Mouse (Mus musculus) testis, adult 2 months (tissue): ENCODE results near the gene Susd1. TPM values are rescaled to one million over a fixed set of nuclear protein-coding genes. Genes with fewer than 3 reads are reported as not detected.

ENCODE experiments used
- H3K27ac ChIP-seq: fragments of 200-500 bp; 2 replicates; pipeline ENCODE4 v1.5.1; 2012; ENCODE audit warnings: low read depth, low read length; ENCODE audit not compliant: control insufficient read depth, insufficient read depth
- H3K27me3 ChIP-seq: fragments of 200-500 bp; 2 replicates; pipeline ENCODE4 v1.6.1; 2012; ENCODE audit warnings: mild to moderate bottlenecking, low read length, moderate library complexity; ENCODE audit not compliant: control insufficient read depth, insufficient read depth
- H3K36me3 ChIP-seq: fragments of 200-500 bp; 2 replicates; pipeline ENCODE4 v1.6.1; 2012; ENCODE audit warnings: mild to moderate bottlenecking, low read length; ENCODE audit not compliant: control insufficient read depth, insufficient read depth
- H3K4me1 ChIP-seq: fragments of 200-500 bp; 2 replicates; pipeline ENCODE4 v1.6.1; 2012; ENCODE audit warnings: low read length; ENCODE audit not compliant: control insufficient read depth, insufficient read depth
- H3K4me3 ChIP-seq: fragments of 200-500 bp; 2 replicates; pipeline ENCODE4 v1.5.1; 2012; ENCODE audit warnings: low read depth, mild to moderate bottlenecking, low read length, moderate library complexity, mixed read lengths; ENCODE audit not compliant: control insufficient read depth
- CTCF ChIP-seq: fragments of 200-500 bp; IDR thresholded peaks from 2 replicates; pipeline ENCODE4 v1.5.1; 2012; ENCODE audit warnings: low read depth, mild to moderate bottlenecking, inconsistent platforms, low read length, moderate library complexity; ENCODE audit not compliant: control insufficient read depth, insufficient read depth, insufficient replicate concordance
- POLR2A ChIP-seq: fragments of 200-500 bp; IDR thresholded peaks from 2 replicates; pipeline ENCODE4 v1.6.1; 2012; ENCODE audit warnings: low read depth, mild to moderate bottlenecking, inconsistent platforms, low read length, moderate library complexity; ENCODE audit not compliant: control insufficient read depth
- polyA plus RNA-seq: library from polyadenylated mRNA; depleted of rRNA; stranded (reverse); fragments of >200 nt; gene quantifications from 2 replicates; pipeline ENCODE4 v1.2.3, GENCODE M21; 2012; rRNA removed

The Susd1 gene
- polyA plus RNA-seq, 1 experiment, result 4.8 TPM

GRCm38 (mm10) chr4:59265631-59266030 lies 172.8 kb downstream of the Susd1 start:
- Histone ChIP-seq H3K4me1 (peaks cover under 1% of the 10 kb centered on the region), H3K4me3 (no peak overlapping the region), H3K36me3 (no peaks in the 10 kb centered on the region), H3K27me3 (no peaks in the 10 kb centered on the region), H3K27ac (no peak overlapping the region)
- TF ChIP-seq CTCF, result no peak
- TF ChIP-seq POLR2A, result no peak

DNA sequence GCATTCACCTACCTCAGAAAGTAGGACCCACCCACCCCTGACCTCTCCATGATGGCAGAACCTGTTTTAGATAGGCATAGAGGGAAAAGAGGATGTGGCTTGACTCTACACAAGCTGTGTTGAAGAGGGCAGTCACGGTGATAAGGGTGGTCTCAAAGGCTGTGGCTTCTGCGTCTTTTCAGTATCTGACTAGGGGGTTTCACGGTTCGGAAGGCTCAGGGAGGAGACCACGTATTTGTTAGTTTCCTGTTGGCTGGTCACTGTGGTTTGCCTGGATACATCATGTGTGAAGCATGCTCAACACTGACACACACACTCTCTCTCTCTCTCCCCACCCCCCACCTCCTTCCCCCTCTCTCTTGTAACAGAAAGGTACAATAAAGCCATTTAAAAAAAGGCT lies 173.3 kb downstream of the Susd1 start:
- TF ChIP-seq POLR2A, result no peak
- TF ChIP-seq CTCF, result no peak
- no peaks in the 10 kb centered on the region for H3K27me3 ChIP-seq

More for the DNA sequence above, 173.3 kb downstream of the Susd1 start:
- peaks cover 3% of the 10 kb centered on the region for H3K4me1 ChIP-seq
- no peaks in the 10 kb centered on the region for H3K36me3 ChIP-seq
- H3K27ac ChIP-seq, result no peak overlapping the region
- H3K4me3 ChIP-seq, result no peak overlapping the region

Other genes with a start within 250 kb of the Susd1 start
- gene Ugcg, start 249.4 kb downstream of the Susd1 start, polyA plus RNA-seq, result 7.3 and 9.8 TPM in 2 replicates
- gene Ptbp3, start 110.7 kb upstream of the Susd1 start, polyA plus RNA-seq, result 11.5 and 13.6 TPM in 2 replicates
- gene Hsdl2, start 142.9 kb upstream of the Susd1 start, polyA plus RNA-seq, result 56.9 and 71.7 TPM in 2 replicates
- gene E130308A19Rik, start 187.6 kb upstream of the Susd1 start, polyA plus RNA-seq, result 5.9 and 6.7 TPM in 2 replicates